Mouse (Mus musculus) retina, postnatal 1 day (tissue): ENCODE measurements at regions not wholly inside any gene's neighbourhood (a gene's known extent, or its start where the extent isn't known, plus 50 kb on each side); places are given as distances from the start of the nearest gene placed in this dataset.

Experiments
- DNase-seq: peaks from one replicate; pipeline ENCODE4 v3.0.0-alpha.2; 2012

DNA sequence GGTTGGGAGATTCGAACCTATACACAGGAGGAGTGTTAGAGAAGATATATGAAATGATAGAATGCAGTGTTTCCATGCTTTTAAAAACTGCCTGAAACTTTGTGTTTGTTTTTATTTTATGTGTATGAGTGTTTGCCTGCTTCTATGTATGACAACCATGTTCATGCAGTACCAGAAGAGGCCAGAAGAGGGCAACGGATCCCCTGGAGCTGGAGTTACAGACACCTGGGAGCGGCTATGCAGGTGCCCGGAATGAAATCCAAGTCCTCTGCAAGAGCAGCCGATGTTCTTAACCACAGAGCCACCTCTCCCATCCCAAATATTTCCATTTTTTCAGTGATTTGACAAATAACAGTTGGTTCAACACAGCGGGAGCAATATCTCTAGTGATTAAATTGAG is 247.5 kb upstream of the Dio3 start:
- no peak for DNase-seq

DNA sequence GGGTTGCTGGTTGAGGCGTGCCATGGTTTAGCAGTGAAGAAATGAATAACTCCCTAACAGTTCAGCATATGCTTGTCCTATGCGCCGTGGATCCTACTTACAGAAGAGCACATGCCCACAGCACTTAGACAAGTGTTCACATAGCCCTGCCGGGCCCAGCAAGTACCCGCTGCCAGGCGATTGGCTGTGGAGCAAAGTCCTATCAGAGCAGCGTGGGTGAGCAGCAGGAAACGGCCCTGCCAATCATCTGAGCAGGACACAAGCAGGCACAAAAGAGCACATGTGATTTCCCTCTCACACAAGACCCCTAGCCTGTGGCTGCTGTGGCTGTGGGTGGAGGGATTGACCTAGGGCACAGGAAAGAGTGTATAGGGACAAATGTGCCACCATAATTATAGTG is 243.7 kb upstream of the Dio3 start:
- no peak for DNase-seq

DNA sequence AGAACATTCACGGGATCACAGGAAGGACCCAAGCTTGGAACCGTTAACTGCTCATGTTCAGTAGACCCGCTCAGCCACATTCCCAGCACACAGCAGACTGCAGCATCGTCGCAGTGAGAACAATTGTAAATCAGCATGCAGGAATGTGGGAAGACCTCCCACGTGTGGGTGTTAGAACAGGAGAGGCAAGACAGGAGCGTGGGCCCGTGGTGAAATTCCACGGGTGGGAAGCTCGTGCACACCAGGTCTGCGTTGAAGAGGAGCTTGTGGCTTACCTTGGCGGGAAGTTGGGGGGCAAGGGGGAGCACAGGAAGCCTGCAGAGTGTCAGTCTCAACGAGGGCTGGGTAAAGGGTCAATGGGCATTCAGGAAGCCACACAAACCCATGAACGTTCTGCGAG is 238.2 kb upstream of the Dio3 start:
- peak; percentile 40 for DNase-seq

DNA sequence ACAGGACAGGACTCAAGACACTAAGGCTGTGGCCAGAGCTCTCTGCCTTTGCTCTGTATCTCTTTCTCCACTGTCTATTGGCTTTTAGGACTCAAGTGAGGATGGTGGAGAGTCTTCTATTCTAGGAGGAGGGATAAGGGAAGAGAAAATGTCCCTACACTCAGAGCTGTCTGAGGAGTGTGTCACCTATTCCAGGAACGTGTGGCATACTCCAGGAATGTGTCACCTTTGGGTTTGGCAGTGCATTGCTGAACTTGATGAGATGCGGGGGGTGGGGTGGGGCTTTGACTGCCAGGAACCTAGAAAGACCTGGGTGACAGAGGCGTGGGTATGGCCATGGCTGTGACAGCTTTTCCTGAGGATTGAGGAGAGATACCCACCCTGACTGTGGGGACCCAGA is 237.1 kb upstream of the Dio3 start:
- DNase-seq: no peak

DNA sequence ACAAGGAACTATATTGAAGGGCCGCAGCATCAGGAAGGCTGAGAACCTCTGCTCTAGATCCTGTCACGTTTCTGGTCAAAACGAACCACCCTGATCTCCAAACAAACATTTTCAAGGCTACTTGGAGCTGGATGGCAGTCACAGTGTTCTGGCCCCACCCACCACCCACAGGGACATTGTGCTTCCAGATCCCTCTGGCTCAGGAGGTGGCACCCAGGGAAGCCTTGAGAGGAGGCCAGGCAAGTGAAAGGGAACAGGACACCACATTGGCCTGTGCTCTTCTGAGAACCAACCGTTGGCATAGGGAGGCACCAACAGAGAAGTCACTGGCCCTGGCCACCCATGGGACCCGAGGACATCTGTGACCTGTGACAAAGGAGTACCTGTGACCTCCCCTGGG is 234.6 kb upstream of the Dio3 start:
- DNase-seq: no peak

DNA sequence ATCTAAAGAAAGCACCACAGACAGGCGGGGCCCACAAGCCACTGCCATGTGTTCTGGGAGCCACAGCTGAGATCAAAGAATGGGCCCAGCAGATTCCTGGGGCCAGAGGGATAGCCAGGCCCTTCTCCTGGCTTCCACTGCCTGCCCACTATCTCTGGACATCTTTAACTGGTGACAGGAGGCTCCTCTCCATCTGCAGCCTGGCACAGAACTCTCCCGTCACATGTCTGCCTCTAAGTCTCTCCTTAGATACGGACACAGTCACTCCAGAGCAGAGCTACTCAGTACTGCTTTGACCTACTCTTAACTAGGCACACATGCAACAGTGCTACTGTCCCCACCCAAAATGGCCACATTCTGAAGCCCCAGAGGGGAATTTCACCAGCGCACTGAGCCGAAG is 234.1 kb upstream of the Dio3 start:
- DNase-seq: no peak

DNA sequence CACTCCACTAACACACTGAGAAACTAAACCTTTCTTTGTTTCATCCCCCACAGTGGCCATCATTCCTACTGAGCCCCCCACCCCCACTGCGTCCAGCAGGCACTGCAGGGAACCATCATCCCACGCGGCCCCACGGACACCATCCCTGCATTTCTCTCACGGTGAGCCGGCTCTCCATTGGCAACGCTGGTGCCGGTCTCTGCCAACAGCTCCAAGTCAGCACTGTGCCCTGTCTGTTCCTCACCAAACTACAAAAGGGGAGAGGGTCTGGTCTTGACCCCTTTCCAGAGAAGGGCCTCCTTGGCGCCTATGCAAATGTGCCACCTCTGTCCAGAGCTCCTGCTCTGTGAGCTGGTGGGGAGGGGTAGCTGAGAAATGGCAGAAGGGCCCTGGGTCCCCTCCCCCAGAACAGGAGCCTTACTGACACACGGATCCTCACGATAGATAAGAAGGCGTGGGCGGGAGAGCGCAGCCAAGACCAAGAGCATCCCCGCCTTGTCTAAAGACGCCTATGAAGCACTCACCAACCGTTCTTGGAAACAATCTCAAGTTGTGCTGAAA is 233.0 kb upstream of the Dio3 start:
- peak; percentile 61 for DNase-seq

DNA sequence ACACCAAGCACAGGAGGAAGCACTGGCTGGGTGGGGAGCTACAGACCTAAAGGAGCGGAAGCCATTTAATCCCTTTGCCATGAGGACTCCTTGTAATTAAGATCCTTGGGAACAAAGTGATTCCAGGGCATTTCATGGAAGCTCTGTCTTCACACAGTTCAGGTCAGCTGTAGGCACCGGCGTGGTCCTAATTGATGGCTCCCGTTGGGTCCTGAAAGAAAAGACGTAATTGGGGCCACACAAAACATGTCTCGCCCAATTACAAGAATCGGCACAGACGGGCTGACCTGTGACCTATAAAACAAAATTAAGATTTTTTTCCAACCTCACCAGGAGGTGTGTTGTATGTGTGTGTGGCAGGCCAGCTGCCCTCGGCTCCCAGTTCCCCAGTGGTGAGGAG is 232.3 kb upstream of the Dio3 start:
- DNase-seq: peak; percentile 94

DNA sequence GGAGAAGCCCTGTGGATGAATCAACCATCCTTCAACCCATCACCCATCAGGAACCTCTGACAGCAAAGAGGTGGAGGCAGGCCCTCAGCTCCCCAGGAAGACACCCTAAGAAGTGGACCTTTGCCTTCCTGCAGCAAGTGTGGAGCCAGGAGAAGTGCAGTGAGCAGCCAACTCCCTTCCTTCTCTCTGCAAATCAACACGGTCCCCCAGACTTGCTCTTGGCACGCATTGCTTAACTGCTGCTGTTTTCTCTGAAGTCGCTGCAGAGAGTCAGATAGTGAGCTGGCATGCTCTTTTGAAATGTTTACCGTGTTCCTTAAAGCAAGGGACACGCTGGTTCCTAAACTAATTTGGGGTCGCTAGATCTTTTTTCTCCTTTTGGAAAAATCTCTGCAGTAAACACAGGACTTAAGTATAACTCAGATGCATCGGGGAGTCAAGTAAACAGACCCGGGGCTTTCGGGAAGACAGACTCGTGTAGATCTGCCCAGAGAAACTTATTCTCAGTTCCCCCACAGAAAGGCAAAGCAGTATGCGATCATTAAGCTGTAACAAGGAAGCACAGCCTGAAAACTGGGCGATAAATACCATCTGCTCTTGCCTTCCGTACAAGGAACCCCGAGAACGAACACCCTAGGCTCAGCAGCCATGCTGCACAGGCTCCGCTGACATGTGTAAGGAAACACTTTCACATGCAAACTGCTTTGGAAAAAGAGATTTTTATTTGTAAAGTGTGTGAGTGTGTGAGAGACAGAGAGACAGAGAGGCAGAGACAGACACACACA is 231.2 kb upstream of the Dio3 start:
- no peak for DNase-seq

DNA sequence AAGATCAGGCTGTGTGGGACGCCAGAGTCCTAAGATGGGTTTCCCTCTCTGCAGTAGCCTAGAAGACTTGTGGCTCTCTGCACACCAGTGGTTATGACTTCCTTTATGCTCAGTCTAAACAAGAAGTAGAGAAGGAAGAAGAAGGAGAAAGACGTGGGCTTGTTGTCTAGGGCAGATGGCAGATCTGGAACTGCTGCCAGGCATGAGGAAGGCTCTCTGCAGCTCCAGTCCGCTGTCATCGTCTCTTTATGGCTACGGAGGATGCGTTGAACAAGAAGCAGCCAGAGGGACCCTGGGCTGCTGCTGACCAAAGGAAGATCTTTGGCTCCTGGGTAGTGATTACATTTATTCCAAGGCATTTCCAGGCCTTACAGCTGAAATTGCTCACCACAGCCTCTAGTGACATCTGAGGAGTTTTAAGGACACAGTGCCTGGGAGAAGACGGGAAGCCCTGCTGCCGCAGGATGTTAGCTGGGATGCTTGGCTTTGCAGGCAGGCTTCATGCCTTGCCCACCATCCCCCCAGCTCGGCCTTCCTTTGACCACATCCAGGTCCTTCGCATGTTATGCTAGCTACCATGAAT is 229.6 kb upstream of the Dio3 start:
- DNase-seq: no peak

DNA sequence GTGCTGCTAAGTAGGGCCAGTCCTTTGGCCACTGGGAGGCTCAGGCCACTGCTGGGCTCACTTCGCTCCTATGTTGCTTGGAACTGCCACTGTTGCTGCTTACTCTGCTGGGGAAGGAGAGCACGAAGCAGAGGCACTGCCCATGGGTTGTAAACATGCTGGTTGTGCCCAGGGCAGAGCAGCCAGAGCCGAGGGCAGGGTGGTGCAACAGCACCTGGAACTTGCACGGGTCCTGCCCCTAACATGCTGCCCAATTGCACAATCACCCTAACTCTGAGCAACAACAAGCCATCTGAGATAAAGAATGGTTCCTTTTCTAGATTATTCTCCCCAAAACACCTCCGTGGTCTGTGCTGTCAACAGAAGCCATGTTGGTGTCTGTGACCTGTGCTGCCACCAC is 219.5 kb upstream of the Dio3 start:
- DNase-seq: no peak

DNA sequence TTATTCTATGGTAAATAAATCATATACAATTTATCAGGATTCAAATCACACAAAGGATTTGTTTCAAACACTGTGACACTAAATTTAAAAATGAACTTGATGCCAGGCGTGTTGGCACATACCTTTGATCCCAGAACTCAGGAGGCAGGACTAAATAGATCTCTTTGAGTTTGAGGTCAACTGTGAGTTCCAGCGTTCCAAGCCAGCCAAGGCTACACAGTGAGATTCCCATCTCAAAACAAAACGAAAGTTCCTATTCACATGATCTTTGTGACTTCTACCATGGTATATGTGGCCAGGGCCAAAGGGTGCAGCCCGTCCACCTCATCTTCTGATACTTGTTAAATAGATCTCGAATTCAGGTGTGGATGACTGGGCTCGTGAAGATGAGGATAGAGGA is 216.9 kb upstream of the Dio3 start:
- DNase-seq: no peak

DNA sequence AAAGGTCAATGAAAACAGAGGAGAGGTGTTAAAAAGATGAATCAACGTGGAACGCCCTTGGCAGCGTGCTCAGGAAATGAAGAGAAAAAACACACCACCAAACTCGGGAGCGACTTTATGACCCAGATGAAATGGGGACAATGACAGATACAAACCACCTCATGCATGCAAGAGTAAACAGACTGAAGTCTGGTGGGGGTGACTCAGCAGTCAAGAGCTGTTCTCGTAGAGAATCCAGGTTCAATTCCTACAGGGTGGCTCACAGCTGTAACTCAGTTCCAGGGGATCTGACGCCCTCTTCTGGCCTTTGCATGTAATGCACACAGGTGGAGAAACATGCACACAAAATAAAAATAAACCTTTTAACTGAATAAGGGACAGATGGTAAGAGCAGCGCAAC is 215.9 kb upstream of the Dio3 start:
- DNase-seq: no peak

DNA sequence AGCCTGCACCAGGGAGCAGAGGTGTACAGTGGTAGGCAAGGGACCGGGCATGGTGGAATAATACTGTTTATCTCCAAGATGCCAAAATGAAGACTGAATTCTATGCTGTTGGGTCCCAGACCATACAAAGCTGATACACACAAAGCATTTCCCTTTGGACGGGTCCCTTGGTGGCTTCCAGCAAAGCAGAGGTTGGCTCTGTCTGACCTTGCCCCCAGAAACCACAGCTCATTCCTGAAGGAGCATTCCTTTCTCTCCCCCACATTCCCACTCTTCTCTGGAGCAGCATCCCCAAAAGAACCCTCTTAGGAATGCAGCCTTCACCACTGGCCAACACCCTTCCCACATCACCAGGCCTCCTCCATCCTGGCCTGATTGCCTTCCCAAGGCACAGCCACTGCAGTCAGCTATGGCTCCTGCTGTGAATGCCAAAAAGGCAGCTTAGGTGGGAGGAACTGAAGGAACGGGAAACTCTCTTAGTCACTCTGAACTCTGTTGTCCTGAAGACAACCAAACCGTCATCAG is 212.4 kb upstream of the Dio3 start:
- no peak for DNase-seq

DNA sequence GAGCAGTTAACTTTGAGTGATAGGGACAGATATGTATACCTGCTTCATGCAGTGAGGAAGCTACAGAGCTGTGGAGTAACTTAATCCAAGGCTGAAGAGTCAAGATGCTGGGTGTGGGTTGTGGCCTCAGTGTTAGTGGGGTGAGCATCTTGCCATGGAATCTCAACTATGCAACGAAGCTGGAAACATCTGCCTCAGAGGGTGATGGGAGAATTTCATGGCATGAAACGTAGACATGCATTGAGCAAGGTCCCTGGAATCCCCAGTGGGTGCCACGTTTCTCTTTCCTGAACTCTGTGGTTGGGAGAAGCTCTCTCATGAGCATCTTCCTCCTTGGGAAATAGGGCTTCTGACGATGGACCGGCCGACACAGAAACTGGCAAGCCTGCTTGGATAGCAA is 208.4 kb upstream of the Dio3 start:
- no peak for DNase-seq

DNA sequence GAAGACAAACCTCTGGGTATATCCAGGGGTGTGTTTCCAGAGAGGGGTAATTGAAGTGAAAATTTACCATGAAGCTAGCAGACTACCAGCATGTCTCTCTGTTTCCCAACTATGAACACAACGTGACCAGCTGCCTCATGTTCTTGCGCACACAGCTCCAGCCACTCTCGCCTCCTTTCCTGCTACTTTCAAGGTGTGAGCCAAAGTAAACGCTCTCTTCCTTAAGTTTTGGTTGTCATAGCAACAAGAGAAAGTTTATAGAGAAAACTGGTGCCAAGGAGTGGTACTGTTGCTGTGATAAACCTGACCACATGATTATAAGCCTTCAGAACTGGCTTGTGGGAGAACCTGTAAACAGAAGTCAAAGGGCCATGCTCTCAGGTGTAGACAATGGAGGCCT is 207.0 kb upstream of the Dio3 start:
- DNase-seq: no peak

DNA sequence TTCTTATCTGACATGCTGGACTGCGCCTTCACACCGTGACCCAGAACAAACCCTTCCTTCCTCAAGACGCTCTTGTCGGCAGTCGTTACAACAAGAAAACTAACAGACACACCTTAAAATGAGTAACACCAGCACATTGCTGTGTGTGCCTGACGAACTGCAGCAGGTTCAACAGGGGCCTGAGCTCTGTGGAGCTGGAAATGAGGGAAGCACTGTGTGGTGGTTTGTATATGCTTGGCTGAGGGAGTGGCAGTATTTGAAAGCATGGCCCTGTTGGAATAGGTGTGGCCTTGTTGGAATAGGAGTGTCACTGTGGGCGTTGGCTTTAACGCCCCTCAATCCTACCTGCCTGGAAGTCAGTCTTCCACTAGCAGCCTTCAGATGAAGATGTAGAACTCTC is 203.9 kb upstream of the Dio3 start:
- no peak for DNase-seq

DNA sequence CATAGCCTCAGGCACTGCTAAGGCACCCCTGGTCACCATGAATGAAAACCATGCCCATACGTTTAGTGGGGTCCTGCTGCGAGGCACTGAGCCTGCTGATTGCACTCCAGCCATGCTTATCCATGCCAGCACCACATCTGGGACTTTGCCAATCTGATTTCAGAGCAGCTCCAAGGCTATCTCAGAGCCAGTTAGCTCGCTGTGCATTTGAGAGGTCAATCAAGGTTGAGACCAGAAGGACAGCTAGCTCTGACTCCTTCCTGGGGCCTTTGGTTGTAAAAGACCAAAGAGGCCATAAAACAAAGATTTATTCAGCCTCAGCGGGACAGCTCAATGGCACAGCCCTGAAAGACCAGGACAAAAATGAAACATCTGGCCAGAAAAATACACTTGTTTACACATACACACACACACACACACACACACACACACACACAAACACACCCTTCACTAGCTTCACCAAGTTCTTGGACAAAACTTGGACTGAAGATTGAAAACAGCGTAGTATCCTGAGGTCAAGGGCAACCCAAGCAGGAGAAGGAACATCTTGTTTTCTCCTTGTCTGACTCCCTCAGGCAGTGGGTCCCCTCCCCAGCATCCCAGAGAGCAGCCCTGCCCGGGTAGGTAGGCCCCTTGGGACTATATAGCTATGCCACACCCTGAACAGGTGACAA is 201.5 kb upstream of the Dio3 start:
- no peak for DNase-seq

DNA sequence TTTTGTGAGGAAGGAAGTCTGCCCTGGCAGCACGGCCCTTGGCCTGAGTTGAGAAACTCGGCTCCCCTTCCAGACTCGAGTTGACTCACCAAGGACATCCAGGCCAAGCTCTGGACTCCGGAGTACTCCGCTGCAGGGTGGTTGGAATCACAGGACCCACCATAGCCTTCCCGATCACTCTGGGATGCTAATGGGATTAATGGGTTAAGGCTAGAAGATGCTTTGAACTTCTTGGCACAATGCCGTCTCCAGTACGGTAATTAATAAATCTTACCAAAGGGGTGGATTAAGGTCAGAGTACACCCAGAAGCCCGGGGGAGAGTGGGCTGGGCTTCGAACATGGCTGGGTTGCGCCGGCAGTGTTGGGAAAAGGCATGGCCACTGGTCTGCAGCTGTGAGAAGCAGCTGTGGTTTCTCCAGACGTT is 200.8 kb upstream of the Dio3 start:
- peak; percentile 86 for DNase-seq

DNA sequence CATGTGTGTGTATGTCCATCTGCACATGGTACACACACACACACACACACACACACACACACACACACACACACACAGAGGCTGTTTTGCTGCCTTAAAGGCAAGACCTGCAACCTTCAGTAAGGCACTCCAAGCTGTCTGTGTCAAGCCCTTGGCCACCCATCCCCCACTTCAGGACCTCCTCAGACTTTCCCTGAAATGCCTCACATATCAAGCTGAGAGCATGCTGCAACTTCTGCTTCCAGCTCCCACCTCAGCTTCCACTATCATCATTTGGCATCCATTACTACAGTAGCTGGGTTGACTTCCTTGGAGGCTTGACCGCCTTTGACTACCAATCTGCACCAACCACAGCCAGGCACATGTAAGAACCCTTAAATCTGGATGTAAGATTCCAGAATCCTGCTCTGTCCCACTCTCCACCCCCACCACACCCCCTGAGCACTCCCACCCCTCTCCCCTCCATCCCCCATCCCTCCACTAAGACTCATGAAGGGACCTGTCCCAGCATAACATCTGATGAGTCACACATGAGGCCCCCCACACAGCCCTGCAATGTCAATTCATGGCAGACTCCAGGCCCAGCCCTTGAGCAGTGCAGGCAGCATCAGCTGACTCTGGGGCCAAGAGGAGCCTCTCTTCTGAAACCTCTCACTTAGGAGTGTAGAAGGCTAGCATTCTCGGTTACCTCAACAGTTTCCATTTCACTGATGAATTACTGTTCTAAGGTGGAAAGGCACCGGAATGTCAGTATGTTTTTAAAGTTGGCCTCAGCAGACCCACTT is 196.8 kb upstream of the Dio3 start:
- no peak for DNase-seq

DNA sequence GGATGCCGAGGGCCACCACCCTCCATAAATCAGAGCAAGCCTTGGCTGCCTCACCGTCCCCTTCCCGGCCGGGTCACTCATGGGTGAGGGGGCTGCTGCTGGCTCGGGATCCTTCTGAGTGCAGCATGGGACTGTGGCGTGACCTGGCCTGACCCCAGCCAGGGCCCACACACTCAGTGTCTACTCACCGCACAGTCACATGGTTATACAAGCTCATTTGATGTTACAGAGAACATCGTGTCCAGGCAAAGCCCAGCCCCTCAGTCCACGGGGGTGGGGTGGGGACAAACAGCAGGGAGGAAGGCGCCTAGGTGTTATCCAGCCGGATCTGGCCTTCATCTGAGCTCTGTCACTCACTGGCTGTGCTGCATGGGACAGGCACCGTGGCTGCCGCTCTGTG is 195.9 kb upstream of the Dio3 start:
- DNase-seq: no peak

DNA sequence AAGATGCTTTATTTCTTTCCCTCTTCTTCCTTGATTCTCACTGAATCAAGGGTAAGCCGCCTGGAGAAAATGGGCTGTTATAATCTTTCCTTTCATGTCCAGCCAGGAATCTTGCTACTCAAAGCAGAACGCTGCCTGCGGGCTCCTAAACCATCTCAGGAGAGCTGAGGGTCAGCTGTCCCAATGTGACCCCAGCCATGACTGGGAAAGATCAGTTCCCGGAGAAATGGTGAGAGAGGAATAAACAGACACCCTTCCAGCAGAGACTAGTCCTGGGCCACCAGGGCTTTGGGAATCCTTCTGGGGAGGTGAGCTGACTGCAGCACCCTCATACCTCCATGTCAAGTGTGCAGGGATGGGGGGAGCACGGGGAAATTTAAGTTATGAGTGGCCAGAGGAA is 195.4 kb upstream of the Dio3 start:
- no peak for DNase-seq

DNA sequence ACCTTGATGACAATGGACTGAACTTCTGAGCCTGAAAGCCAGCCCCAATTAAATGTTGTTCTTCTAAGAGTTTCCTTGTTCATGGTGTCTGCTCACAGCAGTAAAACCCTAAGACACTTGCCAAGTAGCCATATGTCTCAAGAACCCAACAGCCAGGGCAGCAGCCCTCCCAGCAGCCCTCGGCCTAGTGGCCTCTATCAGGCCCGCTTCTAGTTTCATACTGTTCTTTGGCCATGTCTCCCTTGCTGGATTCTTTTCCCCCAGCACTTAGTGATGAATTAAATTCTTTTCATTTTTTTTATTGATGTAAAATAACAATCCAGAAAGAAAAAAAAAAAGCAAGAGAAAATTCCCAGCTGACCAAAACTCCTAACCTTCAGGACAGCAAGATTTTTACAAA is 191.9 kb upstream of the Dio3 start:
- DNase-seq: no peak
